Mouse (Mus musculus) ovary, adult 18-20 months (tissue): ENCODE measurements around the gene Zyg11b.

Experiments
- DNase-seq: peaks from one replicate; pipeline ENCODE4 v3.0.0; 2022; ENCODE audit warnings: low spot score, mixed read lengths

Zyg11b gene

GRCm38 (mm10) chr4:108300670-108301373 lies at the start of gene Zyg11b:
Gene Zyg11b, minus strand, starts transcription at chr4:108301096.
- peak; percentile 84 for DNase-seq

GRCm38 (mm10) chr4:108349836-108350547 lies 49.1 kb upstream of the Zyg11b start:
- DNase-seq = no peak

- DNase-seq = no peak
Observed at GRCm38 (mm10) chr4:108349064-108349463, 48.2 kb upstream of the Zyg11b start.

- no peak for DNase-seq
Observed at GRCm38 (mm10) chr4:108348256-108348875, 47.5 kb upstream of the Zyg11b start.

GRCm38 (mm10) chr4:108347111-108347510 lies 46.2 kb upstream of the Zyg11b start:
- no peak for DNase-seq

- DNase-seq = no peak
Observed at GRCm38 (mm10) chr4:108345826-108346225, 44.9 kb upstream of the Zyg11b start.

- no peak for DNase-seq
Observed at GRCm38 (mm10) chr4:108344631-108345083, 43.8 kb upstream of the Zyg11b start.

GRCm38 (mm10) chr4:108339277-108339690 lies 38.4 kb upstream of the Zyg11b start:
- DNase-seq = no peak

- DNase-seq = no peak
Observed at GRCm38 (mm10) chr4:108338811-108339210, 37.9 kb upstream of the Zyg11b start.

GRCm38 (mm10) chr4:108338321-108338733 lies 37.4 kb upstream of the Zyg11b start:
- DNase-seq = peak; percentile 73

GRCm38 (mm10) chr4:108337817-108338216 lies 36.9 kb upstream of the Zyg11b start:
- no peak for DNase-seq

GRCm38 (mm10) chr4:108336765-108337164 lies 35.9 kb upstream of the Zyg11b start:
- DNase-seq = no peak

GRCm38 (mm10) chr4:108335413-108335812 lies 34.5 kb upstream of the Zyg11b start:
- DNase-seq = no peak

- DNase-seq = no peak
Observed at GRCm38 (mm10) chr4:108332041-108332440, 31.1 kb upstream of the Zyg11b start.

GRCm38 (mm10) chr4:108329840-108330239 lies 28.9 kb upstream of the Zyg11b start:
- DNase-seq = no peak

GRCm38 (mm10) chr4:108327730-108328484 lies 27.0 kb upstream of the Zyg11b start, which contains the start of gene Coa7:
Gene Coa7, plus strand, starts transcription at chr4:108328140.
- DNase-seq = peak; percentile 91

GRCm38 (mm10) chr4:108327071-108327579 lies 26.2 kb upstream of the Zyg11b start:
- no peak for DNase-seq

- no peak for DNase-seq
Observed at GRCm38 (mm10) chr4:108323588-108323987, 22.7 kb upstream of the Zyg11b start.

- no peak for DNase-seq
Observed at GRCm38 (mm10) chr4:108320627-108321380, 19.9 kb upstream of the Zyg11b start.

- no peak for DNase-seq
Observed at GRCm38 (mm10) chr4:108319747-108320146, 18.9 kb upstream of the Zyg11b start.
